Mouse (Mus musculus) c-Kit-positive CD71-positive TER-119-negative erythroid progenitor cells, embryonic 14.5 days (primary cell): ENCODE results near the gene Rap1a.

Experiments
- DNase-seq: peaks from one replicate; pipeline ENCODE4 v3.0.0-alpha.2; 2013; ENCODE audit warnings: low read depth

Gene Rap1a

DNA sequence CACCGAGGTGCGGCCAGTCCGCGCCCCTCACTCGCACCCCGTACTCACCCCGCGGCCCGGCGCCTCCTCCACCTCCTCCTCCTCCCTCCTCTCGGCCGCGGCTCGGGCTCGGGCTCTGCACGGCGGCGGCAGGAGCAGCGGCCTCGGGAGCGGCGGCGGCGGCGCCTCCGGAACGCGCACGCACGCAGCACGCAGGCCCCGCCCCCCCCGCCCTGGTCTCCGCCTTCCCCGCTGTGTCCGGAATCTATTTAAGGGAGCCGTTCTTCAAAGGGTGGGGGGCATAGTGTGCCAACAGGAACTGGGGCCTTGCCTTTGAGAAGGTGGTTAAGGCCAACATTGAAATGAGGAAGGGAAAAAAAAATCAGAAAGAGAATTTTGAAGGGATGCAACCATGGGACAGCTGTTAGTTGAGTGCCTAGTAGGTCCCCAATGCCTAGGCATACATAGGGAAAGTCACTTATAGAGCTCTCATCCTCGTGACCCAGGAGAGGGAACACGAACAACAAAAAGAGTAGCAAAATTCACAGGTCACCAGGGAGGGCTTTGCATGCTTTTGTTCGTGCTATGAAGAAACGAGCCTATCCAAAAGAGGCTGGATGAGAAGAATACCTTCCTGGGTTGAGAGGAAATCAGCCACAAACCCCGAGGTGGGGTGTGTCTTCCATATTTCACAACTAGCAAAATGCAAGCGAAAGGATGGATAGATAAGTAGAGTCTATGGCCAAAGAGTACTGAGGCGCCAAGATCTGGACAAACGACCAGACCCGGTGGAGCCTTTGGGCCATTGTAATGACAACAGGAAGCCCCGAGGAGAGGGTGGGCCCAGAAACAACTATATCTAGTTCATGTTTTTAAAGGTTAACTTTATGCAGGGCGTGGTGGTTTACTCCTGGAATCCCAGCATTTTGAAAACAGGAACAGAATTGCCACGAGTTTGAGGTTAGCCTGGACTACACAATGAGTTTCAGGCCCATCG lies at the start of gene Rap1a:
Gene Rap1a, minus strand, starts transcription at position 146 of the 976 bp plus-strand sequence.
- DNase-seq, result no peak

DNA sequence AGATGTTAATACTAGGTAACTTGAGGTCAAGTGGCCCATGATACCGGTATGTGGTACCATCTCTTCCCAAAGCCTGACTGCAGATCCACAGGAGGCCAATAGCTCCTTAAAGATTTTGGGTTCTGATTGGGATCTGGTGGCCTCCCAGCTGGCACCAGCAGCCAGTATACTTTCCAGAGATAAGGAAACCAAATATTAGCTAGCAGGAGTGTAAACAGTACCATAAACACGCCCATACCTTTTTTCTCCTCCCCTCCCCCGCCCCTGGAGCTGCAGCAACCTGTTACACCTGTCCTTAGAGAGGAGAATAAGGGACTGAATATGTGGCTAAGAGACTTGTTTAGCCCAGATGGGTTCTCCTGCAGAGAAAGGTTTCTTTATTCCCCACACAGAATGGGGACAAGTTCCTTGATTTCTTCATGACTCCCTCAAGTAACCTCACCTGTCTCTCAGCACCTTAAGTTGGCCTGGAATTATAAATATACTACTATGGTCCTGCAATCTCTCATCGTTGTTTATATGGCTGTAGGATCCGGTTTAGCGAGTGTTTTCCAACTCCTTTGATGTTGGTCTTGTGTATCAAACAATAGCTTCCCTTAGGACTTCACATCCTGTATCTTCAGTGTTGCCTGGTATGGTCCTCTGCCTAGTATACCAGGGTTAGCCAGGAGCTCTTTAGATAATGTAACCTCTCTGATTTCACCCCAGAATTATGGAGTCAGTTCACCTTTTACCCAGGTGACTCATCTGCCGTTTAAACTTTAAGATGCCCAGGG lies 45.3 kb upstream of the Rap1a start:
- DNase-seq, result no peak

DNA sequence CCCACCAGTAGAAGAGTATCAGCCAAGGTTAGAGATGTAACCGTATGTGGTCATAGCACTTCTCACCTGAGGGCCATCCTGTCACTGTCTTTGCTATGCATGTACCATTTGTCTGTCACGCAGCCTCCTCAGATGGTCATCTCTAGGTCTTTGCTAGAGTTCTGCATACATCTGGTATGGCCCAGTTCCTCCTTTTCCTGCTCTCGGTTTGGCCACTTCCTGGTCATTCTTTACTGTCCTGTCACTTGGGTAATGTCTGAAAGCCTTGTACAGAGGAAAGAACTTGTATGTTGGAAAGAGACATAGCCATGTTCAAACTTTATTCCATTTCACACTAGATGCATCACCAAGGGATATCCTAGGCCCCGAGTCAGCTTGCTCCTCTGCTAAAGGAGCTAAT lies 38.7 kb upstream of the Rap1a start:
- DNase-seq, result no peak

DNA sequence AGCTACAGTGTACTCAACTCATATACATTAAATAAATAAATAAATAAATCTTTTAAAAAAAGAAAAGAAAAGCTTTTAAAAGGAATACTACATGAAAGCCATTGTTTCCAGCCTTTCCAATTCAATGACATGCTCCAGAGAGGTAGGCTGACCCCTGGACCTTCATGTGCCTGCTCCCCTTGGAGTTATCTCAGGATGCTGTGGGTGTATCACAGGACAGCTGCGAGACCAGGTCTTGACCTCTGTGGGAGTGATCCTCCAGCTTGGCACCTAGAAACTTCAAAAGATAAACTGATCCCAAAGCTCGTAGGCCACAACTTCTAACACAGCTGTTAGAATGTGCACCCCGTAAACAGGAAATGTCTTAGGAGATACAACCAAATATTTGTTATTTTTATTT lies 37.5 kb upstream of the Rap1a start:
- no peak for DNase-seq

DNA sequence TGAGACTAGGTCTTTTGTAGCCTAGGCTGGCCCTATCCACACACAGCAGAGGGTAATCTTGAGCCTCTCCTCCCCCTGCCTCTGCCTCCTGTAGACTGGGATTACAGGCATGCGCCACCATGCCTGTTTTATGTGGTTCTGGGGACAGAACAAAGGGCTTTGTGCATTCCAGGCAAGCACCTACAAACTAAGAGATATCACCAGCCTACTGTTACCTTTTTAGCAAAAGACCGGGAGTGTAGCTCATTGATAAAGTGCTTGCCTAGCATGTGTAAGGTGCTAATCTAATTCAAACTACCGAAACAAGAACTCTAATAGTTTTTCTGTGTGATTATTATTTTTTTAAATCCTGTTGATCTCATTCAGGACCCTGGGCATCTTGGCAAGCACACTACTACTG lies 35.7 kb upstream of the Rap1a start:
- peak; percentile 15 for DNase-seq

DNA sequence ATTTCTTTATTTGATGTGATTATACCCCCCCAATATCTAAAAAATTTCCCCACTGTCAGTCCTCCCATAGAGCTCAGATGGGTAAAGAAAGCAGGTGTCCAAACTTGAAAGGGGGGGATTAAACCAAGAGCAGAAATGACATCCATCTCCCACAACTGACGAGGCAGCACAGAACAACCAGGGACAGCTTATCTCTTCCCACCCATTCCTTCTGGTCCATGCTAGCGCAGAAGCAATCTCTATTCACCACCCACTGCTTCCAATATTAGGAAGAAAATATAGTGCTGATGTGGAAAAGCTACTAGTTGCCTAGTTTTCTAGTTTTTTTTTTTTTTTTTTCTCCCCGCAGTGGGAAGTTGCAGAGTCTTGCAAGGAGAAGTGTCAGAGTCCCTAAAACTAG lies 34.7 kb upstream of the Rap1a start:
- no peak for DNase-seq

DNA sequence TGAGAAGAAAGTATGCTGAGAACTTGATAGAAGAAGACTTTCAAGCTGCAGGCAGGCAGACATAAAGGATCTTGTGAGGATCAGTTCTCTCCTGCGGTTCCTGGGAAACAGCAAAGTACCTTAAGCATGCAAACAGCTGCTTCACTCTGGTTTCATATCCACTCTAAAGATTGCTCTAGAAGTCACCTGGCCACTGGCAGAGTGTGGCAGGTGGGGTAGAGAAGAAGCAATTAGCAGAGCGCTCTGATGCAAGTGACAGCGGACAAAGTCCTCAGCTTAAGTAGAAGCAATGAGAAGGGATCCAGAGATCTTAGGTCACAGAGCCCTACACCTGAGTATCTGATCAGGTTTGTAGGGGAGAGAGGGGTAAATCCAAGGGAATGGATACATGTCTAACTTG lies 30.4 kb upstream of the Rap1a start:
- DNase-seq, result no peak

DNA sequence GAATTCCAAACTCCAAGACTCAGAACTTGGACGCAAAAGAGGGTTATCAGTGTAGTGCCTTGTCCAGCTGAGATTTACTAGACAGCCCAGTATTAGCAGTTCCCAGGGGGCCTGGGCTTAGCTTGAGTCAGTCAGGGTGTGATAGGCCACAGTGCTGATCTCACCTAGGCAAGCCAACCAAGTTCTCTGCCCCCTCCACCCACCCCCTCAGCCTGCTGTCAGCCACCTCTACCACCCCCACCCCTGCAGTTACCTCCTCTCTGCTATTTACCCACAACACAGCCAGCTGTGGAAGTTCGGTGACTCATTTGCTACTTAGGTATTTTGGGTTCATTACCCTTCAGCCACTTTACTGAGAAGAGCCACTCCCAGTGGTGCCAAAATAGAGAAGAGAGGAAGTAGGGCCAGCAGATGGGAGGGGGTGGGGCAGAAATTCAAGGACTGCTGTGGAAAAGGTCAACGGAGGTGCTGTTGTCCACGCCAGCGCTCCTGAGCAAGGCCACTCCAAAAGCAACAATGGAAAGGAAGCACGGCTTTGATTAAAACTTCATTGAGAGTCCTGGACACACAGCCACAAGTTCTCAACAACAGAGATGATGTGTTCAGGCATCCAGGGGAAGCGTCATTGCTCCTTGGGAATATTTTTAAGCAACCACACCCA lies 24.5 kb upstream of the Rap1a start:
- DNase-seq, result no peak

DNA sequence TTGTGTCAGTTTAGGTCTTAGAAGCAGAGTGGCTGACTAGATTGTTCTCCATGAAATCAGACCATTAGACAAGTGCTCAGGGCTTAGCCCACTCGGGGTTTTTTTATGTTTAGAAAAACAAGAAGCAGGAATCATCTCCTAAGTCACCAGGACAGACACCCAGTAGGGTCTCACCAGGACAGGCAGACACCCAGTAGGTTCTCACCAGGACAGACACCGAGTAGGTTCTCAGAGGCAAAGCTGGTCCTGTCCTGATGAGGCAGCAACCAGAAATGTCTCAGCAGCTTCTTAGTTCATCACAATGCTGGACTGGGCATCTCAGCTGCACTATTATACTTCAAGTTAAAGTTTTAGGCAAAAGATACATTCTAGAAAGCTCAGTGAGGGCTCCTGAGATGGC lies 23.6 kb upstream of the Rap1a start:
- DNase-seq, result no peak

DNA sequence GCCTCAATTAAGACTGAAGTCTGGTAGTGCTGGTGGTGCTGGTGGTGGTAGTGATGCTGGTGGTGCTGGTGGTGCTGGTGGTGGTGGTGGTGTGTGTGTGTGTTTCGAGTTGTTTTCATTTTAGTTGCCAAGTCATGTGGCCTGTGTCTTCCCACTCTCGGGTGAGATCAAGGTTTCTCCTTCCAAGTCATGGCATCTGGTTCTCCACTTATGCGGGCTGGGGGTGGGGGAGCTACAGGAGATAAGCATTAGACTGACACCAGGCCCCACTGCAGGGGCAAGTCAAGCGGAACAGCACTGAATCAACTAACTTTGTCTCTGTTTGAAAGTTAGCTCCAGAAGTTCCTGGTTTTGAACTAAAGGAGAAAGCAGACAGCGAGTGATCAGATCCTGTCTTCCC lies 23.0 kb upstream of the Rap1a start:
- no peak for DNase-seq

DNA sequence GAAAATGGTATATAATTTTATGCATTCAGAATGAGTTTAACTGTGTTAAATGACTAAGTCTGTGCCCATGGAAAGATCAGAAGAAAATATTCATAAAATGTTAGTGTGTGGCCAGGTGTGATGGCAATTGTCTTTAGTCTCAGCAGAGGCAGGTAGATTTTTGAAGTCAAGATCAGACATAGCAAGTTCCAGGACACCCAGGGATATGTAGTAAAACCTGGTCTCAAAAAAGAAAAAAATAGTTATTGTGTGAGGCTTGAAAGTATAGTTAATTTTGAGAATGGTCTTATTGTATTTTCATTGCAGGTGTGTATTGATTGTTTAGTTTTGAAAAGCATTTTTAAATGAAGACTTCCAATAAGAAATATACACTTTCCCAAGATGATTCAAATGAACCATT lies 22.5 kb upstream of the Rap1a start:
- no peak for DNase-seq

DNA sequence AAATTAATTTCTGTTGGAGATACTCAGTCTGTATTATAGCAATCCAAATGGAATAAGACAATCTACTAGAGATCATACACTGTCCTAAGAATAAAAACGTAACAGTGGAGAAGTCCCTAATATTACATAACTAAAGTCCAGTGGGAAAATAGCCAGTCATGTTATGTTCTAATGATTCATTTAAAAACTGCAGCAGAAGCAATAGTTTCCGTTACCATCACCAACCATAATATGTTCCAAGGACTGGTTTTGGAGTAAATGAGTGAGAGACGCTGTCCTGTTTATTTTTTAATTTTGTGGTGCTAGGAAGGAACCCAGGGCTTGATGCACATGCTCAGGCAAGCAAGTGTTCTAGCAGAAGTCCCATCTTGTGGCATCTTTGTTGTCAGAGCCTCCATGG lies 20.4 kb upstream of the Rap1a start:
- DNase-seq, result no peak

DNA sequence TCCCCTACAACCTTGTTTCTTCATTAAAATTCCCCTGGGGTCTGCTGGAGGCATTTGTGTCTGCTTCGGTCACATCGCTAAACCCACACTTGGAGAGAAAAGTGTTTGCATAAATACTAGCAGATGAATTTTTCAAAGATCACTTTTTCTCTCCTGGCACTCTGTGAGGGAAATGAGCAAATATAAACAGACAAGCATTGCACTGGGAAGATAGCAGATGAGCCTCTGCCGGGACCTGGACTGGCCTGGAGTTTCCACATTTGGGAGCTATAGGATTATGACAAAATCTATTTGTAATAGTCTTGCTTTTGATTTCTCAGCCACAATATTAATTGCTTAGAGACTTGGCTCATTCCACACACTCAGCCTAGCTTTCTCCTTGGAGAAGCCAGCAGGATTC lies 19.1 kb upstream of the Rap1a start:
- no peak for DNase-seq

DNA sequence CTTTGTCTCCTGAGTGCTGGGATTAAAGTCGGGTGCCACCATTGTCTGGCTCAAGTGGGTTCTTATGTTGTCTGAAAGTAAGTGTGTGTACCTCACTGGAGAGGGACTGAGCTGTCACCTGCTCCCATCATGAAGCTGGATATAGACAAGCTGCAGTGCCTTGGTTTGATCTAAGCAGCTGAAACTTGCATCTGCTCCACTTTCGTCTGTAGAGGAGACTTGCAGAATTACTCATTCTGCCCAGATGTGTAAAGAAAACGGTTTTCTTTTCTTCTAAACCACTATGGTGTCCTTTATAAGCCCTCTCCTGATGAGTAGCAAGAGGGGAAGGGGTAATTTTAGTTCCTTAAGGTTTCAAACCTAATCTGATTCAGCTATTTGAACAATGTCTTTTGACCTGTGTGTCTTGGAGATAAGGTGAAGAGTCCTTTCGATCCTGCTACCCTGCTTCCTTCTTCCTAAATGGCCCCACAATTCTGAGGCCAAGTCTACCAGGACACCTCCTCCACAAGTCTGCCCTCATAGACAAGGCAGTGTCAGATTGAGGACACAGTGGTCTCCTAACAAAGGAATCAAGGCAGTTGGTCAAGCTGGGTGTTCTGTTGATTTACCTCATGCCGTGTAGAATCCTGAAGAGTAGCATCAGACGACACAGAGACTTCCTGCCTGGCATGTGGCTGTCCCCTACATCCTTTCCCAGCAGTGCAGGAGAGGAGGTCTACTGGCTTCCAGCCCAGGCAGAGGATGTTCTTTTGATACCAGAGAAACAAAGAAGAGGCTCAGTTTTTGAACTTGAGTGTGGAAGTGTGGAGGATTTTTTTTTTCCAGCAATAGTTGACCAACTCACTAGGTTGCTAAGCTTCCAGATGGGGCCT lies 17.2 kb upstream of the Rap1a start:
- DNase-seq, result no peak

DNA sequence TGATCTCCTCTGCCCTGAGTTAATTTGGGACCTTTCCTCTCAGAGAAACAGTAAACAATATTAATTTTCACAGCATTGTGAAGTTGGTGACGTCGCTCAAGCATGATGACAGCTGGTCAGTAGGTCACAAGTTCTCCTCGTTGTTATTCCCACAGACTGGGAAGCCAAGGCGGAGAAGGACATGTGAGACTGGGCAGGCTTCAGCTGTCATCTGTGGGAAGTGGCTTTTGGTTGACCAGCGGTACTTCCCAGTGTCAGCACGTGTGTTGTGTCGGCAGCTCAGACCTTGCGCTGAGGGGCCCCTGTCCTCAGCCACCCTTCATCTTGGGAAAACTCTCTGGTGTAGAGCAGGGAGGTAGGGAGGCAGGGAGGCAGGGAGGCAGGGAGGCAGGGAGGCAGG lies 15.0 kb upstream of the Rap1a start:
- DNase-seq, result no peak

DNA sequence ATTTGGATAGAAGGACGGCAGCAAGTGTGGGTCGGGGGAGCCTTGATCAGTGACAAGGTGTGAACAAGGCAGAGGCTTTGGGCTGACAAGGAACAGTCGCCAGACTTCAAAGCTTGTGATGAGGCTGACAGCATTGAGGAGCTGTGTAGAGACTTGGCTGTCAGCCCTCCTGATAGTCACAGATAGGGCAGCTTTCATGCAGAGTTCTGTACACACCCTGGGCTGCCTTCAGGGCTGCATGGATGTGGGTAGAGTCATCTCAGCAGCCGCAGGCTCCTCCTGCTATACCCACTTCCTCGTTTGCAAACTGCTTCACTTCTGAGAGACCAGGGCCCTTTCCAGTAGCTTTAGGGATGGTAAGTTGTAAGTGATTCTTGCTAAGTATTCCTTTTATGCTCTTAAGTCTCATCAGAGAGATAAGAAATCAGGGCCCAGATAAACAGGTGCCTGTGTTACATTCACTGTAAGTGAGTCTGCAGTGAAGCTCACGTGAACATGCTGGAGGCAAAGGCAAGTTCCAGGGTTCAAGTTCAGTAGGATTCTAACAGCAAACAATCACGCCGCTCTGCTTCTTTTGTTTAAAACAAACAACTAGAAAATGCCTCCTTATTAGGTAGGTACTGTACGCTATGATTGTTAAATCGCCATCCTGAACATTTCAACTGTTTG lies 14.2 kb upstream of the Rap1a start:
- DNase-seq, result no peak

DNA sequence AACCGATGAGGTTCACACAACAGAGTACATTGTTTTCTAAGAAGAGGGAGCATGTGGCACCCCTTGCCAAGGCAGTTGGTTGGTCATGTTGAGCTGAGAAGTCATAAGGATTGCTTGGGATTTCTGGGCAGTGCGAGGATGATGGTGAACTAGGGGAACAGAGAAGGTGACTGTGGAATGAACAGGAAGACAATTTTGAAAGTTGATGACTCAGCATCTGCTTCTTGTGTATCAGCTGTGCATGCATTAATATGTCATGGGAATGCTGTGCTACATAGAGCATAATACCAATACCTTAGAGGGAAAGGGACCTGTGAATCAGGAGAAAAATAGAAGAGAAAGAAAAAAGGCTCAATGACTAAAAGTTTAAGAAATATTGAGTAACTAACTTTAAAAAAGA lies 10.0 kb upstream of the Rap1a start:
- no peak for DNase-seq

DNA sequence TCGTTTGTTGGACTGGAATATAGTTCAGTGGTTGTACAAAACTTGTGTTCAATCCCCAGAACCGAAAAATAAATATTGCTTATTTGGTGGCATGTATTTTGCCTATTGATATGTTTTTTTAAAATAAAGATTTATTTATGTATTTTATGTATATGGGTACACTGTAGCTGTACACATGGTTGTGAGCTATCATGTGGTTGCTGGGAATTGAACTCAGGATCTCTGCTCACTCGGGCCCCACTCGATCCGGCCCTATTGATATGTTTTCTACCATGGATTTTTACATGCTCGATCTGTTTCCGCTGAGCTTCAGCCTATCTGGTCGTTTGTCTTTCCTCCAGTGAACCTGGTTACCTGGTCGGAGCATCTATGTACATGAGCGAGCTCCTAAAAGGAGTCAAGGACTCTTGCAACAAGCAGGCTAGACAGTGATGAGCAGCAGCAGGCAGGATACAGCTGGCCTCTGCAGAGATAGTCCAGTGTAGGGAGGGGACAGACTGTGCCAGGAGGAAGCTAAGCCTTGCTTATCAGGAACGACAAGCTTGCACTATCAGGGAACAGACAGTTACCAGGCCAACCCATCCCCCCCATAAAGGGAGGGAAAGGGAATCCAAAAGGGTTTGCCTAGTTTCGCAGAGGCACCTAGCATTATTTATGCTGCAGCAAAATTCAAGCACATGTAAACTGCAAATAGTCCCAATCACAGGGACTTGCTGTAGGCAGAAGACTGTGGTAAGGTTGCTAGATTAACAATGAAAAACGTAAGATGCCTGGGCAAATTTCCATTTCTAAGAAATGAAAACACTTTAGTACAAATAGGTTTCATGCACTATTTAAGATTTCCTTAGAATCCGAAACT lies 7.3 kb upstream of the Rap1a start:
- peak; percentile 89 for DNase-seq

DNA sequence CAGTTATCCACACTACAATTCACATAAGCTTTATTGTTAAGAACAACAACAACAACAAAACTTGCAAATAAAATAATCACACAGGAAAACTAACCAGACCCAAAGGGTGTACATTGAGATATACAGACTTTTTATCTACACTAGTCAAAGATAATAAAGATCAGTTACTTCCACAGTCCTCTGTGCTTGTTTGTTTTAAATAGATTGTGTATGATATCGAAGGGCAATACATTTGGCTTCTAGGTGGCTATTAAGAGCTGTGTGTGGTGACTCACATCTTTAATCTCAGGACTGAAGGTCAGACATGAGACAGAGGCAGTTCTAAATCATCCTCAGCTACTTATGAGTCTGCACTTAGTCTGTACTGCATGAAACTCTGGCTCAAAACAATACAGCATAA lies 6.5 kb upstream of the Rap1a start:
- no peak for DNase-seq
